Mouse (Mus musculus): ENCODE results near the gene B3gnt7.

DNA sequence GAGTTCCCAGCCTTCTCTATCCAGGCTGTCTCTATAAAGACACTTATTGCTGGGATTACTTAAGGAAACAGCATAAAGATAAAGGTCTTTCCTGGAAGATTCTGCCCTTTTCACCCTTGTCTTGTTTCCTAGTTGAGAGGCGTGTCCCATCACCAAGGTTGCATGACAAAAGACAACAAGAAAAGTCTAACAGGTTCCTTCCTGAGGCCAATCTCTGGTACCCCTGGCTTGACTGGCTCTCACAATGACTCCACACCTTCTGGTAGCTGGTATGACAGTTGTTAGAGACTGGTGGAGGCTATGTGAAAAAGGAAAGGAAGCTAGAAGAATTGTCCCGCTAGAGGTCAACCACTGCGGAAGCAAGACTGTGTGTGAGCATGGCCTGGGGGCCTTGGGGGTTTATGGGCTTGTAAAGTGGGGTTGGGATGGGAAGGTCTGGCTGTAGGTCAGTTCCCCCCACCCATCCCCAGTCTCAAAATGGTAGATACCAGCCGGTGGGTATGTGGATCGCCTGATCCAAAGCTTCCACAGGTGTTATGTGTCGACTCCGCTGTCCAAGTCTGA is 6.7 kb downstream of the B3gnt7 start:
- TF ChIP-seq TAL1 (IDR thresholded peaks at IDR 0.05; ENCODE audit: low read length) (no peak), GATA1 (IDR thresholded peaks at IDR 0.05; ENCODE audit: low read length) (no peak)
